Mouse (Mus musculus): Measurements from ENCODE around the gene Ndufs8.

The Ndufs8 gene

DNA sequence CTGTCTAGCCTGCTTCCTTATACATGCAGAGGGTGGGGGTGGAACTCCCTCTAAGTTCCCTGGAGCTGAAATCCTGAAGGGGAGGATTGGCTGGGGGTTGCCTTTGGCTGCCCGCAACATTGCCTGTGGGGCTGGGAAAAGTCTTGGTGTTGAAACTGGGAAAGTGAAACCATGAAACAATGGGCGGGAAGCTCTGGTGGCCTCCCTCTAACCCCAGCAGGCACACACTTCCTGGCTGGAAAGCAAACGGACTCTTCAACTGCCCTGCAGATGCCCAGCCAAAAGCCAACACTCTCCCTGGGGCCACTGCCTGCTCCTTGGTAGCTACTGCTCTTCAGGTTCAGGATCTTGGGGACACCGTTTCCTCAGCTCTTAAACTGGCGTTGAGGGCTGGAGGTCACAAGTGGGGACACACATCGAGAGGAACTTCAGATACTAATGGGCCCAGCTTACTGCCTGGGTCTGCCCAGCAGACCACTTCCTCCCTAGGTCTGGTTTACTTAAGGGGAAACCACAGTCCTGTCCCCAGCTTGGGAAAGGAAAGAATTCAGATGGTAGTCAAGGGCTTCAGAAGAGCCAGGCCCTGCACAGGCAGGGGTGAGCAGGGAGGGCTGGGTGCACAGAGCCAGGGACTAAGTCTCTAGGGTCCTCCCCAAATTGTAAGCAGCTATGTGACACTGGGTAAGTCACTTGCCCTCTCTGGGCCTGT, 7.2 kb downstream of the Ndufs8 start:
- in situ Hi-C loops (cut with MboI, MseI), result no loop called here

GRCm38 (mm10) chr19:3904363-3904675, 8.3 kb downstream of the Ndufs8 start:
- in situ Hi-C loops (cut with MboI, MseI), result no loop called here

- in situ Hi-C loops (cut with MboI, MseI), result no loop called here
Observed at GRCm38 (mm10) chr19:3903648-3904362, 8.8 kb downstream of the Ndufs8 start.

DNA sequence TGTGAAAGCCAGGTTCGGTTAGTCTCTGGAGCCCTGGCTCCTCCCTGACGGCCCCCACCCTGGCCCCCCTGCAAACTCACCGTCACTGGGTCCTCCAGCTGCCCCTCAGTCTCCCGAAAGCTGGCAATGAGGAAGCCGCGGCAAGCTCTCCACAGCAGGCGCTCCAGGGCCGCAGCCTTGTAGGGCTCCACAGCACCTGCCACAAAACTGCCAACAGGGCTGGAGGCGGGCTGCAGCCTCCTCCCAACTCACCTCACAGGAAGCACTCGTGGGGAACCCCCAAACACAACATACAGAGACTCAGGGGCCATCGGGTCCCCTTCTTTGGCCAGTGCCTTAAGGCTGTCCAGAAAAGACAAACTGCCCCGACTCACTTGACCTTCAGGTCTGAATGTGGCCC, 9.6 kb downstream of the Ndufs8 start:
- in situ Hi-C loops (cut with MboI, MseI), result no loop called here

DNA sequence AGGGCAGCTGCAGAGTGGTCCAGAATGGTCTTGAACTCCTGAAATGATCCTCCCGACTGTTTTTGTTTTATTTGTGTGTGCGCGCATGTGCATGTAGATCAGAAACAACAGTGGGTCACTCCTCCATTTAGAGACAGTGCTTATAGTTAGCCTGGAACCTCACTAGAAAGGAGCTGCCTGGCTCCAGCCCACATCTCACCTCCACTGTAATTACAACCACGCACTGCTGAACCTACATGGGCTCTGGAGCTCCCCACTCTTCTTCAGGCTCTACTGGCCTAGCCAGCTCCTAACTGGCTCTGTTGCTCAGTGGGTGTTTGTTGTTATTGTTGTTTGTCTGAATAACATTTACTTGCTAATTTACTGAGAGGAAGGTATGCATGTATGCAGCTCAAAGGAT, 13.0 kb downstream of the Ndufs8 start:
- in situ Hi-C loops (cut with MboI, MseI), result no loop called here

DNA sequence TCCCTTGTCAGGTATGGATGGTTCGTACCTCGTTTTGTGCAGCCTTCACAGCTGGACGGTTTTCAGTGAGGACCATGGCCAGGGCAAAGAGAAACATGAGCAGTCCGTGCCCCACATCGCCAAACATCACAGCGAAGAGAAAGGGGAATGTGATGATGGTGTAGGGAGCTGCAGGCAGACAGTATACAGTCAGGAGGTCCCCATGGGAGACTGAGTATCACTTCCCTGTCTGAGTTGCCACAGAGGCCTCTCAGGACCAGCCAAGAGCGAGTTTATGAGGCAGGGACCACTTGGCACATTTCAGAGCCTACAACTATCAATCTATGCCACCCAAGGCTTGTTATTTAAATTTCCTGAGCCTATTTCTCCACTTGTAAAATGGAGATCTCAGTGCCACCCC, 13.6 kb downstream of the Ndufs8 start:
- in situ Hi-C loops (cut with MboI, MseI), result no loop called here

GRCm38 (mm10) chr19:3897557-3897956, 15.0 kb downstream of the Ndufs8 start:
- in situ Hi-C loops (cut with MboI, MseI), result no loop called here

- in situ Hi-C loops (cut with MboI, MseI), result no loop called here
Observed at GRCm38 (mm10) chr19:3896208-3896607, 16.4 kb downstream of the Ndufs8 start.

DNA sequence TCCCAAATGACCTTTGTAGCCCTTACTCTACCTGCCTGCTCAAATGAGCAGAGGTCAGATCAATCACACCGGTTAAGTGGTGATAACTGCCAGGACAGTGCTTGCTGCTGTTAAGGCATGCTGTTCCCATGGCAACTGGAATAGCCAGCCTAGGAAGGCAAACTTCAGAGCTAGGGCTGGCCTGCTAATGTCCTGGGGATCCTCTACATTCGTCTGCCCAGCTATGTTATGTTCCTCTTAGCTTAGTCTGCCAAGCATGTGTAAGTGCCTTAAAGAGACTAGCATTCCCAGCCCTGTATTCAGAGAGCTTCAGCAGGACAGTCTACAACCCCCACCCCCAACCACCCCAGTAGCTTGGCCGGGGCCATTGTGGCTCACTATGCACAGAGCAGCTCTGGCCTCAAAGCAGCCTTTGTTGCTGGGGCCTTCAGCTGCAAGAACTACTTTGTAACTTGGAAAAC, 17.4 kb downstream of the Ndufs8 start:
- in situ Hi-C loops (cut with MboI, MseI), result no loop called here

- in situ Hi-C loops (cut with MboI, MseI), result no loop called here
Observed at GRCm38 (mm10) chr19:3894294-3894693, 18.3 kb downstream of the Ndufs8 start.

GRCm38 (mm10) chr19:3893545-3894116, 18.9 kb downstream of the Ndufs8 start:
- in situ Hi-C loops (cut with MboI, MseI), result no loop called here

DNA sequence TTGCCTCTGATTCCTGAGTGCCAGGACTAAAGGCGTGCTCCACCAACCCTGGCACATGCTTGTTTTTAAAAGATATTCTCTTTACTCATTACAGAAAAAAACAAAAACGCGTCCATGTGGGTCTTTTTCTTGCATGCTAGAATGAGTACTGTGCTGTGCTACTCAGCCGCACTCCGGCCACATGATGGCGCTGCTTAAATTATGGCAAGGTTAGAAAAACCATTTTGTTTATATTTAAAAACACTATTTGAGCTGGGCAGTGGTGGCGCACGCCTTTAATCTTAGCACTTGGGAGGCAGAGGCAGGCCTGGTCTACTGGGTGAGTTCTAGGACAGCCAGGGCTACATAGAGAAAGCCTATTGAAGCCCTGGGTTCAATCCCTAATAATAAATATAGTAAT, 22.4 kb downstream of the Ndufs8 start:
- in situ Hi-C loops (cut with MboI, MseI), result no loop called here

- in situ Hi-C loops (cut with MboI, MseI), result no loop called here
Observed at GRCm38 (mm10) chr19:3889096-3889495, 23.5 kb downstream of the Ndufs8 start.

DNA sequence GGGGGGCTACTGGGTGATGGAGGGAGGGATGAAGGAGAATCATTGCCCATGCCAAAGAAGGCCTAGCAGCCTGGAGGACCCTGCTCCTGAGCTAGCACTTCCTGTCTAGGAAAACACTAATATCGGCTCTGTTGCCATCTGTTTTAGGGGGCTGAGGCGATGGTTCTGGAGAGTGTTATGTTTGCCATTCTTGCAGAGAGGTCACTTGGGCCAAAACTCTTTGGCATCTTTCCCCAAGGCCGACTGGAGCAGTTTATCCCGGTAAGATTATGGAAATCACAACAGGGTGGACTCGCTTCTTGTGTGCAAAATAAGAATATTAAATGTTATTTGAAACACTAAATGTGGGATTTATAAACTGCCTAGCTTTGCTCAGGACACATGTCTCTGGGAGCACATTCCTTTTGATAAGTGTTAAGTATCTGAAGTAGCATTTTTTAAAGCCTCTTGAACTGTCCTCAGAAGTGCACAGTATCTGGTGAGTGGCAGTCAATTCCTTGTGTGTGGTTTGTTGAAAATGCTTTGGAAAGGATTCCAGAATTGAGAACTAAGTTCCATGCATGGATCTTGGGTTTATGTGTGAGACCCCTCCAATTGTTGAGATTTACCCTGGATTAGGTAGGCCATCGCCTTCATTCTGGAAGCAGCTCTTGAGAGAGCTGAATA, 28.1 kb downstream of the Ndufs8 start:
- in situ Hi-C loops (cut with MboI, MseI), result no loop called here

DNA sequence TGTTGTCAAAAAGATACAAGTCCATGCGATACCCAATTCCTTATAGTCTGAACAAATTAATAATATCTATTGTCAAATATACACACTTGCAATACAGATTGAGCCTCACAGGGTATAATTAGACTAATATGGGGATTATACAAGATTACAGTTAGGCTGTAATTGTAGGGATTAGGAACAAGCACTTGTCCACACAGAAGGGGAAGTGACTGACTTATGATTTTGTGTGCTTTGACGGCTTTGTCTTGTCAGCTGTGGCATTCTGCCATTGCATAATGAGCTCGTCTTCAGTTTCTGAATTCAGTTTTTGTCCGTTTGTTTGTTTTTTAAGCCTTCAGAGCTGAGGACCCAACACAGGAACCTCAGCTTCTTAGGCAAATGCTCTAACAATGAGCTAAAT, 30.4 kb downstream of the Ndufs8 start:
- in situ Hi-C loops (cut with MboI, MseI), result no loop called here

DNA sequence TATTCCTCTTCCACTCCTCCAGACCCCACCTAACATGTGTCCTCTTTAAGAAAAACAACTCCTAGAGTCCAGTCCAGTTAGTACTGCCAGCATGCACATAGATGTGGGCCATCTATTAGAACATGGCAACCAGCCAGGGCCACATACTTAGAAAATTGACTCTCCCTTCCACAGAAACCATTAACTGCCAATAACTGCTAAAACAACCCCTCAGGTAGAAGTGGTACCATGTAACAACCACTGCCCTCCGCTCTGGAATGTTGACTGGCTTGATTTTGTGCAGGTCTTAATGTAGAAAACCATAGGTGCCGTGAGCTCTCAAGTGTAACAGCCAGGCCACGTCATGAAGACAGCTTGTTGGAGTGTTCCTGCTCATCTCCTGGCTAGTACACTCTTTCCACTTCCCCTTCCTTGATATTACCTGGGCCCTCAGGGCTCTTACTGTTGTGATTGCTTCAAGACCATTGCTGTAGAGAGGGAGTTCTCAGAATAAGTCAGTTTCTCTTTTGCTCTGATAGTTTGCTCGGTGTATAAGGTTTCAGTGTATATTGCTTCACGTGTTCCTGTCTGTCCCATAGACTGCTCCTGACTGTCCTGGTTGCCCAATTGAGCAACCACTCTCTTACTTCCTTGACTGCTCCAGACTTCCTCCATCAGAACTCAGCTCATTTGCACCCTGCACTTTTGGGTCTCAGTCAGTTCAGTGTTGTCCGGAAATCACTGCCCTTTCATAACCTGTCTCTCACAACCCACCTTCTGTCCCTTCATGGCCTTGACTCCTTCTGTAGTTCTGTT, 32.3 kb downstream of the Ndufs8 start:
- in situ Hi-C loops (cut with MboI, MseI), result no loop called here

DNA sequence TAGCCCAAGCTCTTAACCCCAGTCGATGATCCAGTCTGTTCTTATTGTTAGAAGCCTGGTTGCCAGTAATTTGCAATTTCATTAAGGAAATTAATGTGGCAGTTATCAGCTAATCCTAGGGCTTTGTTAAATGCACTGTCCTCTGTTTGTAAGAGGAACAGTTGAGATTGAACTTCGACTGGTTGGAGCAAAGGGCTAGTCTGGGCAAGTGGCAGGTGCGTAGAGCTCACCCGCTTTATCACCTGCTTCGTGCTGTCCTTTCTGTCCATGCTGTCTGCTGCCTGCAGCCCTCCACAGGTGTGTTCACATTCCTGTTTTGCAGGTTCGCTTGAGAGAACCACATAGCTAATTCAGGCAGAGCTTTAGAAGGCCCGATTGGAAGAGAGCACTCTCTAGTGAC, 37.5 kb downstream of the Ndufs8 start:
- in situ Hi-C loops (cut with MboI, MseI), result no loop called here

DNA sequence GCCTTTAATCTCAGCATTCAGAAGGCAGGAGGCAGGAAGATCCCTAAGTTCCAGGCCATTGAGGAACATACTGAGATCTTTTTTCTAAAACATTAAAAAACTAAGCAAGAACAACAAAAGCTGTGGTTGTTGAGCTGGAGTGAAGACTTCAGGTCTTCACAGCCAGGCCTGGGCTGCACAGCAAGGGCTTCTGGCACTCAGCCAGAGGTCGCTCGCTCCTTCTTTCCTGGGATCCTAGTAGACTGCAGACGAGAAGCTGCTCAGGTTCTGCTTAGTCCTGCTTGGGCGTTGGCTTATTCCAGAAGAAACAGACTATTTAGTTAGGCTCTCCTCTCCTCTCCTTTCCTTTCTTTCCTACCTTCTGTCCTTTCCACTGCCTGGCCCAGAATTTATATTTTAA, 40.2 kb downstream of the Ndufs8 start:
- in situ Hi-C loops (cut with MboI, MseI), result no loop called here

- in situ Hi-C loops (cut with MboI, MseI), result no loop called here
Observed at GRCm38 (mm10) chr19:3871468-3871867, 41.1 kb downstream of the Ndufs8 start.

DNA sequence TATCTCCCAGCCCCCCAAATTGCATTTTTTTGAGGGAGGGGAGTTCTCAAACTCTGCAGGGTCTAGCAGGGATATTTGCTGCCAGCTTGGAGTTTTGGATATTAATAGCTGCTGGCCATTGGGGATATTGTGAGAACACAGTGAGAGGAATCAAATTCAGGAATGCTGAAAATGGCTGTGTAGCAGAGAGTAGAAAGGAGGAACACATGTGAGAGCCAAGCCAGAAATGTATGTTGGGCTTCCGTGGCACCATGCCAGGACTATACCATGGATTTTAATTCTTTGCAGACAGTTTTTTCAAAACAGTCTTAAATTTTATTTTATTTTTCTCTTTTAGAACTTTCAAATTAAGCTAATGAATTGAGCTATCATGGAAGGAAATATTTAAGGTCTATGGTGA, 44.3 kb downstream of the Ndufs8 start:
- in situ Hi-C loops (cut with MboI, MseI), result no loop called here

- in situ Hi-C loops (cut with MboI, MseI), result no loop called here
Observed at GRCm38 (mm10) chr19:3864960-3865359, 47.6 kb downstream of the Ndufs8 start.

DNA sequence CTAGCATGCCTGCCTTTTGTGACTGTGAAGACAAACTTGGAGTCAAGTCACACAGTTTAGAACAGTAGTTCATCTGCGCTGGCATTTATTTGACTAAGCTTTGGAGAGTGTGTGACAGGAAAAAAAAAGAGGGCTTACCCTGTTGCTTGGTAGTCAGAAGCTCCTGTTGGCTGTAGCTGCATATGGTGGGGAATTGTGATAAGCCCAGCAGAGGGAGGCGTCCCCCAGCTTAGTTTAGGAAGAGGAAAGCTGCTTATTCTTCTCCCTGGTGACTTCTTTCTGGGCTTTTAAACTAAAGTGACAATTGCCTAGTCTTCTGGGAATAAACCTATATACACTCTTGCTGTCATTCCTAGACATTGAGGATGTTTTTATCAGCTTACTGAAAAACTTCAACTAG, 49.9 kb downstream of the Ndufs8 start:
- in situ Hi-C loops (cut with MboI, MseI), result no loop called here
